Mouse (Mus musculus) lung, embryonic 15.5 days (tissue): Measurements from ENCODE around the gene Spryd3. TPM values are rescaled to one million over a fixed set of nuclear protein-coding genes. Genes with fewer than 3 reads are reported as not detected.
"Not testable (repeated sequence)": the region's sequence is repeated elsewhere in the genome, so short reads cannot be mapped to it uniquely, and the experiment has no call there.

ENCODE experiments used
- ATAC-seq: fragments of 200-750 bp; cut with Nextera tagmentation; 2 replicates; pipeline ENCODE4 v1.8.0; 2017; ENCODE audit warnings: moderate number of reproducible peaks, borderline replicate concordance; ENCODE audit not compliant: low FRiP score, low TSS enrichment; ENCODE audit errors: extremely low read depth
- H3K27ac ChIP-seq: fragments of 300-500 bp; sonication (generic); 2 replicates; pipeline ENCODE4 v1.5.1; 2015; ENCODE audit warnings: moderate library complexity, mild to moderate bottlenecking, inconsistent platforms
- H3K27me3 ChIP-seq: fragments of 300-500 bp; sonication (generic); 2 replicates; pipeline ENCODE4 v1.6.1; 2015; ENCODE audit warnings: inconsistent platforms
- H3K36me3 ChIP-seq: fragments of 300-500 bp; sonication (generic); 2 replicates; pipeline ENCODE4 v1.6.1; 2015; ENCODE audit warnings: inconsistent platforms
- H3K4me1 ChIP-seq: fragments of 300-500 bp; sonication (generic); 2 replicates; pipeline ENCODE4 v1.6.1; 2015; ENCODE audit warnings: inconsistent platforms
- H3K4me2 ChIP-seq: fragments of 300-500 bp; sonication (generic); 2 replicates; pipeline ENCODE4 v1.6.1; 2015; ENCODE audit warnings: inconsistent platforms, mild to moderate bottlenecking, moderate library complexity
- H3K4me3 ChIP-seq: fragments of 300-500 bp; sonication (generic); 2 replicates; pipeline ENCODE4 v1.5.1; 2015; ENCODE audit warnings: mild to moderate bottlenecking, inconsistent platforms
- H3K9ac ChIP-seq: fragments of 300-500 bp; sonication (generic); 2 replicates; pipeline ENCODE4 v1.6.1; 2015; ENCODE audit warnings: inconsistent platforms
- H3K9me3 ChIP-seq: fragments of 300-500 bp; sonication (generic); 2 replicates; pipeline ENCODE4 v1.6.1; 2016; ENCODE audit warnings: inconsistent platforms
- whole genome bisulfite sequencing: fragments of 180-500 bp; shearing (Covaris S2); methylation state at CpG from one replicate; pipeline ENCODE4 v1.1.7; 2015; 5-methylcytosine and 5-hydroxymethylcytosine counted together
- polyA plus RNA-seq: library from polyadenylated mRNA; unstranded; fragments of >200 nt; fragmentation: Nextera tagmentation; extraction: Ambion mirVana; gene quantifications from 2 replicates; pipeline ENCODE4 v1.2.1, GENCODE M21; 2015

The Spryd3 gene
- polyA plus RNA-seq, 1 experiment from 2014 or later: 20.5 TPM

GRCm38 (mm10) chr15:102092222-102092621 lies 43.8 kb downstream of the Spryd3 start:
- no peaks in the 10 kb centered on the region for H3K27me3 ChIP-seq

GRCm38 (mm10) chr15:102091688-102092087 lies 44.3 kb downstream of the Spryd3 start:
- Histone ChIP-seq H3K36me3 (peaks cover 100% of the 10 kb centered on the region), H3K4me1 (no peaks in the 10 kb centered on the region), H3K27me3 (no peaks in the 10 kb centered on the region), H3K4me2 (no peak overlapping the region), H3K9me3 (no peaks in the 10 kb centered on the region), H3K27ac (no peak overlapping the region), H3K9ac (no peak overlapping the region), H3K4me3 (no peak overlapping the region)
- ATAC-seq: no peak
- WGBS: 73% methylated on average over 1 of the region's 1 CpGs

More at GRCm38 (mm10) chr15:102092222-102092621, 43.8 kb downstream of the Spryd3 start:
- H3K4me3 ChIP-seq: no peak overlapping the region
- no peak overlapping the region for H3K27ac ChIP-seq
- no peak overlapping the region for H3K4me2 ChIP-seq
- no peak for ATAC-seq
- H3K36me3 ChIP-seq: peaks cover 97% of the 10 kb centered on the region
- H3K9me3 ChIP-seq: no peaks in the 10 kb centered on the region
- H3K4me1 ChIP-seq: peaks cover 2% of the 10 kb centered on the region; the same call in 1 of the 2 replicates
- H3K9ac ChIP-seq: no peak overlapping the region
- WGBS: 79% methylated on average over 4 of the region's 4 CpGs

- no peak overlapping the region for H3K4me2 ChIP-seq
- ATAC-seq: no peak
- WGBS: 78% methylated on average over 12 of the region's 12 CpGs
Observed at GRCm38 (mm10) chr15:102091063-102091679, 44.9 kb downstream of the Spryd3 start.

GRCm38 (mm10) chr15:102089914-102090585 lies 46.0 kb downstream of the Spryd3 start:
- no peaks in the 10 kb centered on the region for H3K9me3 ChIP-seq
- no peaks in the 10 kb centered on the region for H3K27me3 ChIP-seq
- no peak for ATAC-seq
- no peaks in the 10 kb centered on the region for H3K4me1 ChIP-seq
- H3K4me3 ChIP-seq: no peak overlapping the region
- H3K4me2 ChIP-seq: no peak overlapping the region
- 69% methylated on average over 12 of the region's 12 CpGs for WGBS
- no peak overlapping the region for H3K9ac ChIP-seq
- H3K27ac ChIP-seq: no peak overlapping the region
- peaks cover 98% of the 10 kb centered on the region for H3K36me3 ChIP-seq

More at GRCm38 (mm10) chr15:102091063-102091679, 44.9 kb downstream of the Spryd3 start:
- Histone ChIP-seq H3K27ac (no peak overlapping the region), H3K4me3 (no peak overlapping the region), H3K27me3 (no peaks in the 10 kb centered on the region), H3K36me3 (peaks cover 100% of the 10 kb centered on the region), H3K9me3 (no peaks in the 10 kb centered on the region), H3K9ac (no peak overlapping the region), H3K4me1 (no peaks in the 10 kb centered on the region)

GRCm38 (mm10) chr15:102083028-102083427 lies 53.0 kb downstream of the Spryd3 start:
- no peaks in the 10 kb centered on the region for H3K4me1 ChIP-seq
- 71% methylated on average over 4 of the region's 4 CpGs for WGBS
- no peak for ATAC-seq
- H3K4me3 ChIP-seq: no peak overlapping the region
- no peaks in the 10 kb centered on the region for H3K9me3 ChIP-seq
- no peak overlapping the region for H3K9ac ChIP-seq
- H3K27me3 ChIP-seq: no peaks in the 10 kb centered on the region
- H3K27ac ChIP-seq: no peak overlapping the region
- H3K4me2 ChIP-seq: no peak overlapping the region
- H3K36me3 ChIP-seq: peaks cover 59% of the 10 kb centered on the region

- H3K4me1 ChIP-seq: no peaks in the 10 kb centered on the region
- WGBS: 87% methylated on average over 4 of the region's 4 CpGs
- H3K27me3 ChIP-seq: no peaks in the 10 kb centered on the region
- H3K4me2 ChIP-seq: no peak overlapping the region
- H3K4me3 ChIP-seq: no peak overlapping the region
- ATAC-seq: no peak
- H3K9ac ChIP-seq: no peak overlapping the region
- H3K27ac ChIP-seq: no peak overlapping the region
- H3K36me3 ChIP-seq: peaks cover 50% of the 10 kb centered on the region
- H3K9me3 ChIP-seq: no peaks in the 10 kb centered on the region
Observed at GRCm38 (mm10) chr15:102082148-102082547, 53.9 kb downstream of the Spryd3 start.

- WGBS: 54% methylated on average over 2 of the region's 2 CpGs
- H3K36me3 ChIP-seq: peaks cover 34% of the 10 kb centered on the region
- no peaks in the 10 kb centered on the region for H3K9me3 ChIP-seq
- H3K27me3 ChIP-seq: no peaks in the 10 kb centered on the region
- H3K4me1 ChIP-seq: peaks cover 9% of the 10 kb centered on the region
- no peak overlapping the region for H3K9ac ChIP-seq
- no peak overlapping the region for H3K4me2 ChIP-seq
- no peak overlapping the region for H3K27ac ChIP-seq
- no peak overlapping the region for H3K4me3 ChIP-seq
- ATAC-seq: no peak
Observed at GRCm38 (mm10) chr15:102080429-102080828, 55.6 kb downstream of the Spryd3 start.

GRCm38 (mm10) chr15:102079924-102080323 lies 56.1 kb downstream of the Spryd3 start:
- not testable (repeated sequence) for H3K27ac ChIP-seq, H3K9ac ChIP-seq, H3K4me2 ChIP-seq, H3K27me3 ChIP-seq, ATAC-seq, H3K4me3 ChIP-seq, H3K9me3 ChIP-seq
- Histone ChIP-seq H3K4me1 (peaks cover 14% of the 10 kb centered on the region), H3K36me3 (peaks cover 31% of the 10 kb centered on the region)
- 71% methylated on average over 8 of the region's 8 CpGs for WGBS

GRCm38 (mm10) chr15:102079221-102079620 lies 56.8 kb downstream of the Spryd3 start:
- Histone ChIP-seq H3K27me3 (no peaks in the 10 kb centered on the region), H3K9ac (no peak overlapping the region), H3K4me1 (peaks cover 17% of the 10 kb centered on the region), H3K27ac (no peak overlapping the region), H3K36me3 (peaks cover 24% of the 10 kb centered on the region), H3K4me2 (no peak overlapping the region), H3K9me3 (no peaks in the 10 kb centered on the region), H3K4me3 (no peak overlapping the region)
- ATAC-seq: no peak
- WGBS: 66% methylated on average over 4 of the region's 4 CpGs

- H3K4me2 ChIP-seq: no peak overlapping the region
- no peak overlapping the region for H3K27ac ChIP-seq
- H3K27me3 ChIP-seq: no peaks in the 10 kb centered on the region
- H3K4me1 ChIP-seq: peaks cover 23% of the 10 kb centered on the region
- no peak overlapping the region for H3K4me3 ChIP-seq
- 79% methylated on average over 2 of the region's 2 CpGs for WGBS
- no peaks in the 10 kb centered on the region for H3K9me3 ChIP-seq
- H3K36me3 ChIP-seq: peaks cover 4% of the 10 kb centered on the region; the same call in 1 of the 2 replicates
- no peak for ATAC-seq
- no peak overlapping the region for H3K9ac ChIP-seq
Observed at GRCm38 (mm10) chr15:102077111-102077677, 58.8 kb downstream of the Spryd3 start.

- peak overlapping the region; percentile 98 for H3K4me3 ChIP-seq
- H3K27me3 ChIP-seq: no peaks in the 10 kb centered on the region
- peak overlapping the region; percentile 80 for H3K4me2 ChIP-seq
- peak overlapping the region; percentile 96 for H3K27ac ChIP-seq
- peak overlapping the region; percentile 99 for H3K9ac ChIP-seq
- peaks cover 26% of the 10 kb centered on the region for H3K4me1 ChIP-seq
- no peaks in the 10 kb centered on the region for H3K9me3 ChIP-seq
- no peaks in the 10 kb centered on the region for H3K36me3 ChIP-seq
- 6% methylated on average over 11 of the region's 11 CpGs for WGBS
- ATAC-seq: no peak
Observed at GRCm38 (mm10) chr15:102074876-102075585, 61.0 kb downstream of the Spryd3 start.
